Mouse (Mus musculus) embryonic facial prominence, embryonic 11.5 days (tissue): Measurements from ENCODE around the gene Hsdl1. TPM values are rescaled to one million over a fixed set of nuclear protein-coding genes. Genes with fewer than 3 reads are reported as not detected.

Experiments
- ATAC-seq: fragments of 200-750 bp; cut with Nextera tagmentation; replicated peaks from 2 replicates; pipeline ENCODE4 v1.8.0; 2017; ENCODE audit warnings: low read depth; ENCODE audit not compliant: insufficient number of reproducible peaks, low FRiP score, low TSS enrichment
- DNase-seq: peaks from one replicate; pipeline ENCODE4 v3.0.0-alpha.2; 2015; ENCODE audit warnings: low spot score
- H3K27ac ChIP-seq: fragments of 300-500 bp; sonication (generic); replicated peaks from 2 replicates; pipeline ENCODE4 v1.5.1; 2014; ENCODE audit warnings: mild to moderate bottlenecking, low read depth, low read length, control low read depth
- H3K27me3 ChIP-seq: fragments of 300-500 bp; sonication (generic); 2 replicates; pipeline ENCODE4 v1.6.1; 2014; ENCODE audit warnings: mild to moderate bottlenecking, low read length, moderate library complexity, mixed read lengths; ENCODE audit not compliant: control insufficient read depth, insufficient read depth
- H3K36me3 ChIP-seq: fragments of 300-500 bp; sonication (generic); replicated peaks from 2 replicates; pipeline ENCODE4 v1.6.1; 2014; ENCODE audit warnings: low read depth, mild to moderate bottlenecking, low read length, moderate library complexity, mixed read lengths; ENCODE audit not compliant: control insufficient read depth, insufficient read depth
- H3K4me1 ChIP-seq: fragments of 300-500 bp; sonication (generic); 2 replicates; pipeline ENCODE4 v1.6.1; 2014; ENCODE audit warnings: low read length, mixed read lengths; ENCODE audit not compliant: control insufficient read depth, insufficient read depth
- H3K4me2 ChIP-seq: fragments of 300-500 bp; sonication (generic); 2 replicates; pipeline ENCODE4 v1.6.1; 2014; ENCODE audit warnings: low read depth, mild to moderate bottlenecking, control low read depth, low read length, moderate library complexity
- H3K4me3 ChIP-seq: fragments of 300-500 bp; sonication (generic); 2 replicates; pipeline ENCODE4 v1.5.1; 2014; ENCODE audit warnings: low read depth, low read length, control low read depth
- H3K9ac ChIP-seq: fragments of 300-500 bp; sonication (generic); replicated peaks from 2 replicates; pipeline ENCODE4 v1.6.1; 2014; ENCODE audit warnings: mild to moderate bottlenecking, control low read depth, low read length
- H3K9me3 ChIP-seq: fragments of 300-500 bp; sonication (generic); replicated peaks from 2 replicates; pipeline ENCODE4 v1.6.1; 2016; ENCODE audit warnings: mild to moderate bottlenecking, low read length, inconsistent platforms, mixed read lengths; ENCODE audit not compliant: control insufficient read depth
- WGBS: fragments of 180-500 bp; shearing (Covaris S2); extraction: QIAGEN DNeasy Blood & Tissue Kit; methylation state at CpG from one replicate; pipeline ENCODE4 v1.1.7; 2014; 5-methylcytosine and 5-hydroxymethylcytosine counted together
- polyA plus RNA-seq: library from polyadenylated mRNA; unstranded; fragments of >200 nt; fragmentation: Nextera tagmentation; extraction: Ambion mirVana; gene quantifications from 2 replicates; pipeline ENCODE4 v1.2.1, GENCODE M21; 2014

The Hsdl1 gene
- polyA plus RNA-seq, 1 experiment from 2014 or later = 39.6 TPM

- H3K4me2 ChIP-seq = peak overlapping the region; percentile 98
- peaks cover 3% of the 10 kb centered on the region; the same call in 1 of the 2 replicates for H3K4me1 ChIP-seq
- DNase-seq = no peak
- peak overlapping the region; percentile 68 for H3K9ac ChIP-seq
- no peaks in the 10 kb centered on the region for H3K9me3 ChIP-seq
- H3K36me3 ChIP-seq = no peaks in the 10 kb centered on the region
- peak overlapping the region; percentile 78 for H3K4me3 ChIP-seq
- ATAC-seq = no peak; the same call in 1 of the 2 replicates
- WGBS = 2% methylated on average over 16 of the region's 16 CpGs
- H3K27ac ChIP-seq = no peak overlapping the region
- peaks cover 4% of the 10 kb centered on the region; the same call in 1 of the 2 replicates for H3K27me3 ChIP-seq
These were observed 363 bp upstream of the Hsdl1 start for GRCm38 (mm10) chr8:119575366-119575726.

GRCm38 (mm10) chr8:119572411-119572810 is 2.6 kb downstream of the Hsdl1 start:
- H3K9me3 ChIP-seq = no peaks in the 10 kb centered on the region
- DNase-seq = no peak
- H3K4me1 ChIP-seq = peaks cover 3% of the 10 kb centered on the region; the same call in 1 of the 2 replicates
- no peak overlapping the region for H3K4me3 ChIP-seq
- H3K27ac ChIP-seq = no peak overlapping the region
- WGBS = 93% methylated on average over 4 of the region's 4 CpGs
- ATAC-seq = no peak
- no peak overlapping the region for H3K9ac ChIP-seq
- H3K27me3 ChIP-seq = peaks cover 4% of the 10 kb centered on the region; the same call in 1 of the 2 replicates
- no peak overlapping the region for H3K4me2 ChIP-seq
- H3K36me3 ChIP-seq = no peaks in the 10 kb centered on the region

GRCm38 (mm10) chr8:119571135-119571534 is 3.8 kb downstream of the Hsdl1 start:
- Histone ChIP-seq H3K27ac (no peak overlapping the region), H3K4me2 (no peak overlapping the region), H3K27me3 (peaks cover 4% of the 10 kb centered on the region; the same call in 1 of the 2 replicates), H3K4me3 (no peak overlapping the region), H3K36me3 (no peaks in the 10 kb centered on the region), H3K9me3 (no peaks in the 10 kb centered on the region), H3K4me1 (peaks cover 3% of the 10 kb centered on the region; the same call in 1 of the 2 replicates), H3K9ac (no peak overlapping the region)
- no peak for ATAC-seq
- WGBS = 85% methylated on average over 6 of the region's 6 CpGs
- no peak for DNase-seq

GRCm38 (mm10) chr8:119569881-119570280 is 5.1 kb downstream of the Hsdl1 start:
- Histone ChIP-seq H3K27ac (no peak overlapping the region), H3K4me1 (peaks cover 3% of the 10 kb centered on the region; the same call in 1 of the 2 replicates), H3K9me3 (no peaks in the 10 kb centered on the region), H3K9ac (no peak overlapping the region), H3K36me3 (no peaks in the 10 kb centered on the region), H3K4me2 (no peak overlapping the region), H3K27me3 (0 out of 2 replicates have a peak, but pooled peaks cover 2% of the 10 kb centered on the region), H3K4me3 (no peak overlapping the region)
- DNase-seq (no peak), ATAC-seq (no peak)
- WGBS = 28% methylated on average over 4 of the region's 4 CpGs

GRCm38 (mm10) chr8:119568951-119569350 is 6.0 kb downstream of the Hsdl1 start:
- Histone ChIP-seq H3K27ac (no peak overlapping the region), H3K4me2 (no peak overlapping the region), H3K27me3 (no peaks in the 10 kb centered on the region), H3K4me1 (peaks cover under 1% of the 10 kb centered on the region; the same call in 1 of the 2 replicates), H3K9ac (no peak overlapping the region), H3K4me3 (no peak overlapping the region), H3K9me3 (no peaks in the 10 kb centered on the region), H3K36me3 (no peaks in the 10 kb centered on the region; the same call in 1 of the 2 replicates)
- ATAC-seq (no peak), DNase-seq (no peak)
- 60% methylated on average over 7 of the region's 7 CpGs for WGBS

GRCm38 (mm10) chr8:119568251-119568650 is 6.7 kb downstream of the Hsdl1 start:
- no peak for ATAC-seq
- H3K4me1 ChIP-seq = no peaks in the 10 kb centered on the region
- DNase-seq = no peak
- H3K9me3 ChIP-seq = no peaks in the 10 kb centered on the region
- H3K27me3 ChIP-seq = no peaks in the 10 kb centered on the region
- 86% methylated on average over 9 of the region's 9 CpGs for WGBS
- H3K27ac ChIP-seq = no peak overlapping the region
- no peak overlapping the region for H3K9ac ChIP-seq
- H3K4me3 ChIP-seq = no peak overlapping the region
- peaks cover 2% of the 10 kb centered on the region for H3K36me3 ChIP-seq
- H3K4me2 ChIP-seq = no peak overlapping the region

- WGBS = 80% methylated on average over 11 of the region's 11 CpGs
- no peak overlapping the region for H3K27ac ChIP-seq
- DNase-seq = no peak
- no peaks in the 10 kb centered on the region for H3K27me3 ChIP-seq
- no peaks in the 10 kb centered on the region for H3K9me3 ChIP-seq
- no peak overlapping the region for H3K9ac ChIP-seq
- no peak for ATAC-seq
- no peak overlapping the region for H3K4me3 ChIP-seq
- H3K4me1 ChIP-seq = no peaks in the 10 kb centered on the region
- H3K36me3 ChIP-seq = peaks cover 2% of the 10 kb centered on the region
- H3K4me2 ChIP-seq = no peak overlapping the region
These were observed 8.6 kb downstream of the Hsdl1 start for GRCm38 (mm10) chr8:119566367-119566766.

GRCm38 (mm10) chr8:119563849-119564251 is 11.1 kb downstream of the Hsdl1 start:
- DNase-seq = no peak
- Histone ChIP-seq H3K9ac (no peak overlapping the region), H3K36me3 (peaks cover 2% of the 10 kb centered on the region), H3K4me2 (no peak overlapping the region), H3K9me3 (no peaks in the 10 kb centered on the region), H3K4me3 (no peak overlapping the region), H3K27ac (no peak overlapping the region), H3K27me3 (no peaks in the 10 kb centered on the region), H3K4me1 (no peaks in the 10 kb centered on the region)
- WGBS = 95% methylated on average over 14 of the region's 14 CpGs
- no peak for ATAC-seq
